Mouse (Mus musculus) cerebral cortex, adult 2 months (tissue): ENCODE measurements around the gene Hdc.

Source experiments
- WGBS: fragments of 180-500 bp; shearing (Covaris S2); methylation state at CpG from one replicate; pipeline ENCODE4 v1.1.7; 2018; 5-methylcytosine and 5-hydroxymethylcytosine counted together

The Hdc gene

DNA sequence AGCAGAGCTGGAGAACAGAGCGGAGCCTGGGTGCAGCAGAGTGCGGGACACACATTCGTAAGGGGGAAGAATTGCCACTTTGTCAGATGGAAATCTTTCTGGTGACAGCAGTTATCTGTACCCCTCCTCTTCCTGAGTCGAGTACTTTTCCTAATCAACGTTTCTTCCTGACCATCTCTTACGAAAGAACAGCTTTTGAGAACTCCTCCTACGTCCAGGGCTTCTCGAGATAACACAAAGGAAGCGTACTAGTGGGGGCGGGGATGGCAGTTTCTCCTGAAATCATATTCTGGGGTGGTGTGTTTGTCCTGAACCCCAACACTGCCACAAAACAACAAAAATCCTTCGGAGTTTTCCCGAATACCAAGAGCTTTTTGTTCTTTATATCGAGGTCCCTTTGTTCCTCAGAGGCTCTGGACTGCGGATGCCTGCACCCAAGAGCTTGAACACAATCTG is at the start of gene Hdc:
TSS of gene Hdc (minus strand) at position 51 of the 456 bp plus-strand sequence.
- 78% methylated on average over 14 of the region's 14 CpGs for whole genome bisulfite sequencing

DNA sequence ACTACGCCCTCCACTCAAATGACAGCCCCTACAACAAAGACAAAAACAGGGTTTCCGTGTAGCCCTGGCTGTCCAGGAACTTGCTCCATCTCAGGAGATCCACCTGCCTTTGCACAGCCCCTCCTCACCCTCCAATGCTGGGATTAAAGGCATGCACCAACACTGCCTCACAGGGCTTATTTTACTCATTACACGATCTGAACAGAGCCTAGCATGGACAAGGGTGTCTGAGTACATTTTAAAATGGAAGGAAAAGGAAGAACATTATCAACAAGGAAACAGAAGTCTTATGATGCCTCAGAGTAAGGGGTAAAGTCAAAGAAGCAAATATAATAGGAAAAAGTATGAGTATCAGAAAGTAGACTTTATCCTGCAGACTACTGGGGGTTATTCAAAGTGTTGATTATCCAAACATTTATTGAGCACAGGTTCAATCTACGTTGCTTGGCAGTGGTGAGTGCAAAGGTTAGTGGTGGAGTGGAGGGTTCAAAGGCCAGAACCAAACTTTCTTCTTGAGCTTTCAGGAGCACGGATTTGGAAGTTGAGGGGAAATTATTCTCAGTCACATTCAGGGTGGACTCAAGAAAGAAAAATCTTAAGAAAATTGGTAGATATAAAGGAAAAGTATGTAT is 49.6 kb upstream of the Hdc start:
- 93% methylated on average over 5 of the region's 5 CpGs for WGBS

DNA sequence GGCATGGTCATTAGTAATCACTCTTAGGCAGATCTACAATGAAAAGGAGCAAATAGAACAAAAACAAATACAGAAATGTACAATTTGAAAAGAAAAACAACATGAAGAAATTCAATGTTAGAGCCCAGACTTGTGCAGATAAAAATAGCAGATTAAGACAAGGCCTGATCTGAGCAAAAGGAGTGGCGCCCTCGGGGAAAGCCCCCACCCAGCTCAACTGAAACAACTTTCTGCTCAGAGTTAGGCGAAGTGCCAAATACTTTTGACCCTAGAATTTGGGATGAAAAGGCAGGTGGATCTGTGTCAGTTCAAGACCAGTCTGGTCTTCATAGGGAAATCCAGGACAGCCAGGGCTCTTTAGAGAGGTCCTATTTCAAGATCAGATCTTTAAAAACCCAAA is 46.9 kb upstream of the Hdc start:
- 82% methylated on average over 3 of the region's 3 CpGs for WGBS

DNA sequence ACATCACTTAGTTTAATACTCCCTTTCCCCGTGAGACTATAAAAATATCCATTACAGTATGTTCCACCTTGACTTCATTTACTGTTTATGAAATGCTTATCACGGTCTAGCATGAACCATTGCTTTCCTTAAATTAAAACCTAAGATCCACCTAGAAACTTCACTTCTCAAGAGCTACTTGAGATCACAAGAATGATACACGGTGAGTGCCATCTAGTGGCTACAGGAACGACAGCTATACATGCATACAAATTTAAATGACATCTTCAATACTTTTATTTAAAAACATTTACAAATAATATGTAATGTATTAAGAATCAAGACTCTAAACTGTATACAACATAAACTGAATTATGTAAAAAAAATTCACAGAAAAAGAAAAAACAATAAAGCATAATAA is 44.4 kb upstream of the Hdc start:
- 33% methylated on average over 4 of the region's 4 CpGs for WGBS

DNA sequence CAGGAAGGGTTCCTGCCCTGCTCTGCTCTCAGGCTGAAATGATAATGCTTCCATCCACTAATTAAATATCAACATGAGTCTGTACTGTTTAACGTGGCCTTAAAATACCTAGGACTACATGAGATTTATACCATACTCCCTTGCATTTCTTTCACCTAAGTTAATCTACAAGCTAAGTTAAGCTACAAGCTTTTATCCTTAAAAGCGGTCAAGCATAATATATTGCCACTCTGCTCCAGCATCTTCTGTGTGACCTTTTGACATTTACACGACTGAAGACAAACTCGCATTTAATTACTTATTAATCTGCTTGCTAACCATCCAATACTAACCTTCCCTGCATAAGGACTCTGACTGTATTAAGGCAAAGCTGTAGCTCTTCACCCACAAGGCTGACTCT is 33.8 kb upstream of the Hdc start:
- 87% methylated on average over 4 of the region's 4 CpGs for WGBS

DNA sequence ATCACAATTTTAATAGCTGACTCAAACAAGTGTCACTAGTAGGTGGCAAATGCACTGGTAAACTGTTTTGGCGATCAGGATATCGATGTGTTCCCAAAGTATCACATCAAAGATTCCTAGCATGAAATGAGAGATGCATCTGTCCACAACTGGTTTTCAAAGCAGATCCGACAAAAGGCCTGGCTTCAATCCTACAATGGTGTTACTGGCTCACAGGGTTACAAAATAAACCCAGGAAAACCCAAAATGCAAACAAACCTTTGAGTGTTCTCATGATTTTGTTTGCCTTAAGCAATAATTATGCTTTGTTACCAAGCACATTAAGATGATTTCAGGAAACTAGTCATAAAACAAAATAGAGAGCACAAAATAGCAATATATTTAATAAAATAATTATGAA is 28.7 kb upstream of the Hdc start:
- WGBS: 81% methylated on average over 3 of the region's 3 CpGs

DNA sequence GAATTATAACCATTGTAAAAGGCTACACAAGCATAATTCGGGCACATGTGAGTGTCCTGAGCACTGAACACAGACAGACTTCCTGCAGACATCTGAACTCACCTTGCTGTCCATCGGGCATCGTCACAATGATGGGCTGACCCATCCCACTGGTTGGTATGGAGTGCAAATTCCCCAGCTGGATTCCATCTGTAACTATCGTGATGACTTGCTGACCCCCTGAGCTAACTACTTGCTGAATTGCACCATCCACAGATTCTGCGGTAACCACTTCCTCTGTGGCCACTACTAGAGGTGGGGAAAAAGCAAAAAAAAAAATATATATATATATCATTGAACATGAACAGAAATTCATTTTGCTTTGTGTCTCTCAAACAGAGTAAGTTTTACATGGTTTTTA is 27.4 kb upstream of the Hdc start:
- WGBS: 94% methylated on average over 5 of the region's 5 CpGs

DNA sequence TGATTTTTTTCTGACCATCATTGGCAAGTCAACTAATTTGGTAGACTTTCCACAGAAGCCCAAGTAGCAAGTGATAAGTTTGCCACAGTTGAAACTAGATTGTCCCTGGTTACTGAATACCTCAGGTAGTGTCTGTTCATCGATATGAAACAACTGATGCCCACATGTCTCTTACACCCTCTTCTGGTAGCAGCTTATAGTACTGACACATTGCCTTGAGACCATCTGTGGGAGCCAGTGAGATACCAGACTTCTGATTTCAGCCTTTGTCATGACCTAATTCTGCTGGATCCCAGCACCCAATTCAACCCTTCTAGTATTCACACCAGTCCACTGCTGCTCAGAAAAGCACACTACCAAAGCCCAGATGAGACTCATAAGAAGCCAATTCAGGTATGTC is 25.7 kb upstream of the Hdc start:
- 72% methylated on average over 1 of the region's 1 CpGs for WGBS

DNA sequence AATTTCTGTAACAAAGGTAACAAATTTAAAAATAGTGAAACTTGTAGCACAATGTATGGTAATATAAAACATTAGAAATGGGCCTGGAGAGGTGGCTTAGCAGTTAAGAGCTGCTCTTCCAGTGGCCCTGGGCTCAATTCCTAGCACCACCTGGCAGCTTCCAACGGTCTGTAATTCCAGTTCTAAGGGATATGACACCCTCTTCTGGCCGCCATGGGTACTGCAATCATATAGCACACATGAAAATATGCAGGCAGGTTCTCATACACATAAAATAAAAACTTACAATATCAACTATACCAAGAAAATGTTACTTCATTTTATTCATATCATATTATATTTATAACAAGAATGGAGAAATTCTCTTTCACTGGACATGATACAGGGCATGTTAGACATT is 21.2 kb upstream of the Hdc start:
- 92% methylated on average over 2 of the region's 2 CpGs for WGBS

DNA sequence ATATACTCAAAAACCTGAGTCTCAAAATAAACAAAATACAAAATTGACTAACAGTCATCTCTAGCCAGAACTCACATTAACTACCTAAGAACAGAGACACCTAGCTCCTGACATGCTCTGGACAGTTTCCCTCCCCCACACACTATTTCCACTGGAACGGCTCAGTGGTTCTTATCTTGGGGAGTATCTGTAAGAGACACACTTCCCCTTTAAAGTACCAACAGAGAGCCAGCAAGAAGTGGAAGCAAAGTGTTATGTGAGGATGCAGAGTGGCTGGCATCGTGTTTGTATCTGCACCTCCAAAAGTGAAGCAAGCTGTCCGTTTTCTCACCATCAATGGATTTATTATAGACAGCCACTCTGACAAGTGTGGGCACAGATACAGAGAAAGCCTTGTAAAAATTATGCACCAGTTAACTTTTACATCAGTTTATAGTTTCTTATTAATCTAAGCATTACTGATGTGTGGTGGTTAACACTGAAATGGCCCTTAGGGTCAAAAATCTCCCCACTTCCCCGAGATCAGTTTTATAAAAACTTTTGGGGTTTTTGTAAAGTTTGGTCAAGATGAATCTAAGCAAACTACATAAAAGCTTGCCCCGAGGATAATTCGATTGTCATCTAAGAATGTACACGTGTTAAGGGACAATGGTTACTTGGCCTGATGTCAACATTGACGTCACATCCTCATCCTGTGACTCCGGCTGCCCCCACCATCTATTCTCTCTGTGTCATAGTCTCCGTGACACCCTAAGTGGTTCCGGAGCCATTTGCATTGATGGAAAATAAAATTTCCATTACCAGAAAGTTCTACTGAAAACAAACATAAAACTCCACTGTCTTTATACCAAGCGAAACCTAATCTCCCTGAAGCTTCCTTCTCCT is 17.1 kb upstream of the Hdc start:
- WGBS: 62% methylated on average over 12 of the region's 12 CpGs

DNA sequence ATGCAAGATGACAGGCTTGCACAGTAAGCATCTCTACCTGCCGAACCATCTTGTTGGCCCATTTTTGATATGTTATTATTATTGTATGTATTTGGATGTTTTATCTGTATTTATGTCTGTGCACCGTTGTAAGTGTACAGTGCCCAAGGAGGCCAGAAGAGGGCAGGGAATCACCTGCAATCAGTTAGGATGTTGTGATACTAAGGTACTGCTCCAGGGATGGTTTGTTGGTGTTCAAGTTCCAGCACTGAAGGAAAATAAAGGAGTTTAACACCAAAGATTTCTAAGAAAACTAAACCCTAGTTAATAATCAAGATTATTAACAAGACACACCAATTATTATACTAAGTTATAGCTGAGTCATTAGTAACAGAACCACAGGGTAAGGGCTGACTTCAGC is 14.1 kb upstream of the Hdc start:
- WGBS: 89% methylated on average over 2 of the region's 2 CpGs

DNA sequence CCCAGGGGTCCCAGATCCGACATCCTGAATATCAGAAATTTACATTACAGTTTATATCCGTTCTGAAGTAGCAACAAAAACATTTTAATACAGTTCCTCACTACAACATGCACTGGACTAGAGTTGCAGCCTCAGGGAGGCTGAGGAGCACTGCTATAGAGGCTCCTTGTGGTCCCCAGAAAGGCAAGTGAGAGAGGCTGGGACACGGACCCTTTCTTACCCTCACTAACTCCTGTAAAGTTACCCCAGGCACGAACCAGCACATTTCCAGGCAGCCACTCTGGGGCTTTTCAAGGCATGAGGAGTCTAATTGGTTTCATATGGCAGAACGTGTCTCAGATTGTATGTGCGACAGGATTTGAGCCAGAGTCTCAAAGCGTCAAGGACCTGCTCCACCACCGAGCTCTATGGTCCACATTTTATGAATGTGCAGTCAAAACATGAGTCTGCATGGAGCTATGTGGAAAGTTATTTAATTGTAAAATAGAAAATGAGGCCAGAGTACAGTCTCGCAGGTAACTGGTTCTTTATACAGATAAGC is 9.4 kb upstream of the Hdc start:
- WGBS: 91% methylated on average over 9 of the region's 9 CpGs

DNA sequence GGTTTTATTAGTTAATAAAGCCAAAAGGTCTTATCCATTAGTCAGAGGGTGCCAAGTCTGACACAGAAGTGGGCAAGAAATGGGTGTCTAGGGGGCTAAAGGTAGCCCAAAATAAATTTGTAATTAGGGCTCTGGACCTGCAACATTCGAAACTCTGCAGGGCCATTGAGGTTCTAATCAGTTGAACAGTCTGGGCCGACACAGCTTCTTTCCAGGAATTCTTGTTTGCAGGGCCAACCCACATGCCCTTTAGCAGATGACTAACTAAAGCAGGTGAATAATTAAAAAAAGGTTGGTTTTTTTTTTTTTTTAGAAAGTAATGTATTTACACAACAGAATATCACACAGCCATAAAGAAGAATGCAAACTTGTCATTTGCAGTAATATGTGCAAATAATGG is 3.4 kb upstream of the Hdc start:
- 95% methylated on average over 2 of the region's 2 CpGs for WGBS

DNA sequence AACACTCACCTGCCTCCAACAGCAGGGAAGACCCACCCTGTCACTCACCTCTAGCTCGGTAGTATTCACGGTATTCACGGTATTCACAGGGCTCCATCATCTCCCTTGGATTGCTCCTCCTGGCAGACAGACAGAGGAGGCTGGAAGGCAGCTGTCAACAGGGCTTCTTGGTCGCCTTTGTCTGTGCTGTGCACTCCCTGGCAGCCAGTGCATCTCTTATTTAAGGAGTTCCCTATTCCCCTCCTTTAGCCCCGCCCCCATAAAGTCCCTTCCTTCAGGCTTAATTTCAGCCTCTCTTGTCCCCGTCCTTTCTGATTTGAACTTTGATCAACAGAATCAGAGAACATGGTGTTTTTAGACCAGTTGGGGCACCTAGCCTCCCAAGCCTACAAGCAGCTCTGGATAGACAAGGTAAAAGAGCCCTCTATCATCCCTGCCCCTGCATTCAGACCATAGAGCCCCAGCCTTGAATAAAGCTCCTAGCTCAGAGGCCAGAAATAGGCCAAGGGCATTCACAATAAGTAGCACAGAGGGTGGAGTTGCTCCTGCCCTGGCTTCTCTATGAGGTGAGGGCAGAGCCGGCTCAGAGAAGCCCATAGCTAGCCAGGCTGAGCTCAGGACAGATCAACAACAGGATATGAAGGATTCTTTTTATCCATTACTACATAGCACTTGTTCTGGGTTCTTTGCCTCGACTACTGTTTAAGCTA is 474 bp downstream of the Hdc start:
- 47% methylated on average over 8 of the region's 8 CpGs for WGBS

DNA sequence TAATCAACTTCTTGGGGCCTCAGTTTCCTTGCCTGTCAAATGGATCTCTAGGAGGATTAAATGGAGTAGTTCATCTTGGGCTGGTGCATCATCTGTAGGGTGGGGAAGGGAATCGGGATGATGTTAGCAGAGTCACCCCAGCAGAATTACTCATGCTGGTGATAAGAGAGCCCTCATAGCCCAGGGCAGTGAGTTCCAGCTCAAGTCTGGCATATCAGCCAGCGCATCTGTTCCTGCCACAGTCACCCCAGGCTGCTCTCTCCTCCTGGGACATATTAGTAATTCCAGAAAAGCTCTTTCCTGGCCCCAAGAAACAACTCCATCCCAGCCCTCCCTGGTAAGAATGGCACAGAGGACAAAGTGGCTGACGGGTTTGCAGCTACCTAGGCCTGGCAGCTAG is 3.7 kb downstream of the Hdc start:
- WGBS: 92% methylated on average over 3 of the region's 3 CpGs

DNA sequence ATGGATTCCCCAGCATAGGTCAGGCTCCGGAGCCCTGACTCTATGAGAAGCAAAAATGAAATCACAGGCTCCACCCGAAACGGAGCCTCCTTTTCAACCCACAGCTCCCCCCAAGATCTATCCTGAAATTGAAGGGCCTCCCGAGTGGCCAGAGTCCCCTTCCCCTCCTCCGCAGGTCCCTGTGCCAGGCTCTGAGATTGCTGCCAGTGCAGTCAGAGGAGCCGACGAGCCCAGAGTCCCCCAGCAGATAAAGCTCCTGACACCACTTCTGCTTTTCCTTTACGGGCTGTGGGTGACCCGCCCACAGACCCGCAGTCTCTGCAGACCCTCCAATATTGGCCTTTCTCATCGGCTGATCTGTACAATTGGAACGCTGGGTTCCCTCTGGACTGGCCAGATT is 9.5 kb downstream of the Hdc start:
- 78% methylated on average over 12 of the region's 12 CpGs for whole genome bisulfite sequencing

DNA sequence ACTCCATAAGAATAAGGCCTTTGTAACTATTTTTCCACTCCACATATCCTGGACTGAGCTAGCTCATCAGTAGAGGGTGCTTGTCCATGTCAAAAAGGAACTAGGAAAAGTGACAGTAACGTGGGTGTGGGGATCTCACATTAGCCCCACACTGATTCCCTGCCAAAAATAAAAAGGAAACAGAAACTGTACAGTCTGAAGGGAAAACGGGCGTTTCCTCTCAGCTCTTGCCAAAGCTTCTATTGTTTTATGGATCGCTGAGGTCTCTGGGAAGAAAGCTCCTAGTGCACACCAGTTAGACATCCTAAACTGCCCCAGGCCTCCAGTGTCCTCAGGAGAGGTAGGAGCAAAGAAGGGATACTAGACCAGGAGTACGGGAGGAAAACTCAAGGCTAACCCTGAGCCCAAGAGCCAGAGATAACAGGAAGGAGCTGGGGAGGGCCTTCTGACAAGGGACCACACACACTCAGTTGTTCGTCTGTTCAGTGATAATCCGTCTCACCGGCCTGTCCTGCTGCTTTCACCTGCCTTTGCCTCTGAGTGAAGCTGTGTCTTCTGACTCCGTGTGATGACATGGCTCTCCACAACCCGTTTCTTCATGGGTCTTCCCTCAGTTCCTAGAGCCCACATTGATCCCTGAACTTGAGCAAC is 11.4 kb downstream of the Hdc start:
- 58% methylated on average over 10 of the region's 10 CpGs for WGBS

DNA sequence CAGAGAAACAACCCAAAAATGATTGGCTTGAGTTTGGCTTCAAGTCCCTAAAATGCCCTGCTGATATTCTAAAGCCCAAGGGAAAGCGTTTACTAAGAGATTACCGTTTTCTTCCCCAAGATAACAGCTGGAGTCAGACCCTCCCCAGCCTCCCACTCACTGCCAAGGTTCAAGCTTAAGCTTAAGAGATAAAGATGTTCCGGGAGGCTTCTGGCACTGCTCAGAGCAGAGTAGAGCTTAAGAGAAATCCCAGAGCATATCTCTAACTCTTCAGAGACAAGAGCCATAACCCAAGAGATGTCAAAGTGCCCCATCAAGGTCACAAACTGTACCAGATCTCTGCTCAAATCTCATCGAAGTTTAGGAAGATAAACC is 12.4 kb downstream of the Hdc start:
- 68% methylated on average over 4 of the region's 4 CpGs for WGBS

DNA sequence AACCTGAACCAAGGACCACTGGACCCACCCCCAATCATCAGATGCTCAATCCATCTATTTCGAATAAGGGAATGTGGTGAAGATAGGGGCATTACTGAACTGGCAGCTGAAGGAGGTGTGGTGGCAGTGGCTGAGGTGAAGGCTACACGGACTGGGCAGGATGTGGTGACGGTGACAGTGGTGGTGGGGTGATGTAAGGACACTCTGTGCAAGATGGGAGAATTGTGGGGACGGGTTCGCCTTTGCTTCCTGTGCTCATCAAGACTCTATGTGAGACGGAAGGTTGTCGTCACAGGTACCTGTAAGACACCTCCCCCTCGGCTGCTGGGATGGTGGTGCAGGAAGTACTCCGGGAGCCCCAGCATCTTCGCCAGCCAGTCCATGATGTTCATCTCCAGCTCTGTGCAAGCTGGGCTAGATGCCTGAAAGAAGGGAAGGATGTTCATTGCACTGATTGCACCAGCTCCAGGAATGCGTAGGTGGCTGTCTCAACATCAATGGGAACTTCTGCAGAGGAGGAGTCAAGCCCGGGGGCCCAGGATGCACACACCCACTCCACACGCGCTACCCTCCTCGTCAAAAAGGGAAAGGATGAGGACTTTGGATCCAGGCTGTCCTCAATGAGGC is 12.9 kb downstream of the Hdc start:
- 69% methylated on average over 15 of the region's 15 CpGs for WGBS

DNA sequence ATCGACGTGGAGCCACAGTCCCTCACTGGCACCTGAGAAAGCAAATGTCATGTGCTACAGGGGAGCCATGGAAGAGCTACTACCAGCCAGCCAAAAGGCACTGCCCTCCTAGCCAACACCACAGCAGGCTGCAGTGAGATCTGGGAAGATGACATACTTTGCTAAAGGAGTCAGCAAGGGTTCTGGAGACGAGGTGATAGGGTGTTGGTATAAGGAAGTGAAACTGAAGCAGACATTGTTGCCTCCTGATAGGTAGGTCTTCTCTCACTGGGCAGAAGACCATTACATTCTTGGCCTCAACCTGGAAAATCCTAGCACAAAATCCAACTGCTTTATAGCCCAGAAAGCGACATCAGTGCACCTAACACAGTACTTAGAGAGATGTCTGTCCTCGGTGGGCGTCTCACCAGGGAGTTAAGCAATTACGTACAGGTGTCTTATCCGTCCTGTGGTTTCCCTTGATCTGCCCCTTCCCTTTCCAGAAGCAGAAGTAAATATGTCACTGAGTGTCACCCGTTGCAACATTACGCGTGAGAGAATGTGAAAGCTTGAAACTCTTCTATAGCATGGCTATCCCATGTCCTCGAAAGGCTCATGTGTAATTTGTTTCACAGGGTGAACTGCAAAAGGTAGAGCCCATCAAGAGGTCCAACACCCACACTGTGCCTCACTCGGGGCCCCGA is 17.0 kb downstream of the Hdc start:
- 94% methylated on average over 14 of the region's 14 CpGs for WGBS

DNA sequence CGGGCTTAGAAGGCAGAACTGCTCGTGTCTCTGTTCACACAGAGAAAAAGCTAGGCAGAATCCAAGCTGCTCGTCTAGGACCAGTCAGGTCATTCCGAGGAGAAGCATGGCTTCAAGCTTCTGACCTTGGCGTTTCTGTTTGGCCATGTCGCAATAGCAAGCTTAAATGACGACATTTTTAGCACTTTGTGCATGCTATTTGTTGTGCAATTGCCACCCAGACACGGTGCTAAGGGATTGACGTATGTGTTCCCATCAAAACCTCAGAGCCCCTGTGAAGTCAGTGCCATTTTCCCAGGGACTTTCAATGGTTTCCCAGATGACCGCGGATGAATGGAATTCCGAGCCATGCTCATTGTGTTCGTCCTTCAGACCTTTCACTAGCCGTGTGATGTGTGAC is 18.6 kb downstream of the Hdc start:
- WGBS: 83% methylated on average over 14 of the region's 14 CpGs
